Mouse (Mus musculus) G1E (cell line): ENCODE results near the gene Urod. TPM values are rescaled to one million over a fixed set of nuclear protein-coding genes. Genes with fewer than 3 reads are reported as not detected.

Experiments
- ATAC-seq: 2 replicates; pipeline ENCODE4 v1.8.0; 2016; ENCODE audit warnings: mild to moderate bottlenecking; ENCODE audit not compliant: insufficient number of reproducible peaks, poor library complexity, low FRiP score, severe bottlenecking; ENCODE audit errors: extremely low read depth
- DNase-seq: peaks from one replicate; pipeline ENCODE4 v3.0.0; 2012; ENCODE audit warnings: low spot score
- H3K27me3 ChIP-seq: 2 replicates; pipeline ENCODE4 v1.6.1; 2012; ENCODE audit warnings: mild to moderate bottlenecking, low read length, inconsistent platforms; ENCODE audit not compliant: insufficient read depth
- H3K36me3 ChIP-seq: replicated peaks from 2 replicates; pipeline ENCODE3; 2012; ENCODE audit warnings: mild to moderate bottlenecking, inconsistent platforms
- H3K4me1 ChIP-seq: 2 replicates; pipeline ENCODE4 v1.6.1; 2012; ENCODE audit warnings: low read depth, low read length, inconsistent platforms, mixed read lengths; ENCODE audit not compliant: insufficient read depth
- H3K4me3 ChIP-seq: 2 replicates; pipeline ENCODE4 v1.5.1; 2012; ENCODE audit warnings: low read depth, mild to moderate bottlenecking, inconsistent platforms, low read length, moderate library complexity, mixed read lengths
- H3K9me3 ChIP-seq: replicated peaks from 2 replicates; pipeline ENCODE4 v1.6.1; 2012; ENCODE audit warnings: inconsistent platforms
- CTCF ChIP-seq: IDR thresholded peaks from 2 replicates; pipeline ENCODE4 v1.5.1; 2012; ENCODE audit warnings: low read depth, low read length, inconsistent platforms, mixed read lengths
- GATA1 ChIP-seq: IDR thresholded peaks from 2 replicates; pipeline ENCODE4 v1.6.1; 2012; ENCODE audit warnings: borderline replicate concordance, low read length, inconsistent platforms, mixed read lengths
- GATA2 ChIP-seq: IDR thresholded peaks from 2 replicates; pipeline ENCODE4 v1.6.1; 2012; ENCODE audit warnings: low read depth, low read length, inconsistent platforms, borderline replicate concordance
- POLR2AphosphoS5 ChIP-seq: IDR thresholded peaks from 2 replicates; pipeline ENCODE4 v1.6.1; 2012; ENCODE audit warnings: low read depth, low read length, inconsistent platforms; ENCODE audit not compliant: insufficient replicate concordance
- TAL1 ChIP-seq: conservative IDR thresholded peaks from 2 replicates; pipeline ENCODE4 v1.6.1; 2012; ENCODE audit warnings: low read depth, low read length, inconsistent platforms, mixed read lengths
- polyA plus RNA-seq: library from polyadenylated mRNA; stranded (reverse); fragments of >175 nt; gene quantifications from 2 replicates; pipeline ENCODE4 v1.2.3, GENCODE M21; 2012
- total RNA-seq, 2 experiments: library from RNA; stranded (forward) in 1 of 2; stranded (reverse) in 1 of 2; fragments of 200-1000 nt in 1 of 2; fragments of >200 nt in 1 of 2; fragmentation: Nextera tagmentation in 1 of 2; gene quantifications; 2 replicates each; pipeline ENCODE4 v1.2.3; 2014 to 2017

The Urod gene
- 93.9 and 97.7 TPM in 2 replicates for total RNA-seq (2014; fragmentation: Nextera tagmentation)
- 85.4 and 99.8 TPM in 2 replicates for total RNA-seq (2017)
- 18.8 and 35.6 TPM in 2 replicates for polyA plus RNA-seq

GRCm38 (mm10) chr4:116993672-116994621, at the start of gene Urod:
TSS of gene Urod (minus strand) at chr4:116994413.
- no peaks in the 10 kb centered on the region for H3K9me3 ChIP-seq
- H3K4me1 ChIP-seq: peaks cover 53% of the 10 kb centered on the region
- H3K27me3 ChIP-seq: no peaks in the 10 kb centered on the region
- peaks cover 64% of the 10 kb centered on the region for H3K36me3 ChIP-seq
- ATAC-seq: peak; percentile 85
- peak within 1 kb of the TSS; percentile 96 for H3K4me3 ChIP-seq
- TF ChIP-seq TAL1: peak; percentile 64; the same call in 1 of the 2 replicates
- no peak for TF ChIP-seq POLR2AphosphoS5
- TF ChIP-seq GATA2: no peak
- no peak for TF ChIP-seq CTCF
- DNase-seq: peak; percentile 83

GRCm38 (mm10) chr4:117041283-117041721, 47.1 kb upstream of the Urod start:
- ATAC-seq: no peak

GRCm38 (mm10) chr4:117040791-117041190, 46.6 kb upstream of the Urod start:
- ATAC-seq: no peak
- Histone ChIP-seq H3K9me3 (no peaks in the 10 kb centered on the region), H3K4me1 (no peaks in the 10 kb centered on the region; the same call in 1 of the 2 replicates), H3K4me3 (no peak overlapping the region), H3K36me3 (peaks cover 71% of the 10 kb centered on the region), H3K27me3 (no peaks in the 10 kb centered on the region)
- no peak for DNase-seq
- TF ChIP-seq GATA1: no peak
- TF ChIP-seq GATA2: no peak
- TF ChIP-seq CTCF: no peak
- TF ChIP-seq TAL1: no peak
- no peak for TF ChIP-seq POLR2AphosphoS5

More at GRCm38 (mm10) chr4:117041283-117041721, 47.1 kb upstream of the Urod start:
- Histone ChIP-seq H3K4me3 (no peak overlapping the region), H3K9me3 (no peaks in the 10 kb centered on the region), H3K36me3 (peaks cover 73% of the 10 kb centered on the region), H3K27me3 (no peaks in the 10 kb centered on the region), H3K4me1 (no peaks in the 10 kb centered on the region; the same call in 1 of the 2 replicates)
- DNase-seq: no peak
- no peak for TF ChIP-seq GATA1
- no peak for TF ChIP-seq GATA2
- no peak for TF ChIP-seq CTCF
- TF ChIP-seq TAL1: no peak
- TF ChIP-seq POLR2AphosphoS5: no peak

- H3K4me3 ChIP-seq: no peak overlapping the region
- TF ChIP-seq GATA2: no peak
- no peak for TF ChIP-seq POLR2AphosphoS5
- TF ChIP-seq CTCF: no peak
- no peak for TF ChIP-seq TAL1
- no peak for TF ChIP-seq GATA1
- peaks cover 72% of the 10 kb centered on the region for H3K36me3 ChIP-seq
- peaks cover 2% of the 10 kb centered on the region; the same call in 1 of the 2 replicates for H3K4me1 ChIP-seq
- no peaks in the 10 kb centered on the region for H3K9me3 ChIP-seq
- no peaks in the 10 kb centered on the region for H3K27me3 ChIP-seq
- DNase-seq (no peak), ATAC-seq (no peak)
Observed at GRCm38 (mm10) chr4:117039925-117040687, 45.9 kb upstream of the Urod start.

GRCm38 (mm10) chr4:117031105-117031504, 36.9 kb upstream of the Urod start:
- Histone ChIP-seq H3K4me1 (peaks cover 3% of the 10 kb centered on the region; the same call in 1 of the 2 replicates), H3K36me3 (peaks cover 74% of the 10 kb centered on the region), H3K4me3 (no peak overlapping the region), H3K27me3 (no peaks in the 10 kb centered on the region), H3K9me3 (no peaks in the 10 kb centered on the region)
- DNase-seq (no peak), ATAC-seq (no peak)
- TF ChIP-seq CTCF (no peak), TAL1 (no peak), POLR2AphosphoS5 (no peak), GATA1 (no peak), GATA2 (no peak)

- ATAC-seq (no peak), DNase-seq (no peak)
- Histone ChIP-seq H3K4me1 (peaks cover 42% of the 10 kb centered on the region), H3K9me3 (no peaks in the 10 kb centered on the region), H3K36me3 (peaks cover 63% of the 10 kb centered on the region), H3K27me3 (no peaks in the 10 kb centered on the region), H3K4me3 (no peak overlapping the region)
- TF ChIP-seq CTCF (no peak), GATA2 (no peak), POLR2AphosphoS5 (no peak), TAL1 (peak; percentile 28; the same call in 1 of the 2 replicates)
Observed at GRCm38 (mm10) chr4:117023469-117023868, 29.3 kb upstream of the Urod start.
